Mouse (Mus musculus): ENCODE measurements around the gene Rbm28.
"Not testable (repeated sequence)": the region's sequence is repeated elsewhere in the genome, so short reads cannot be mapped to it uniquely, and the experiment has no call there.

The Rbm28 gene

DNA sequence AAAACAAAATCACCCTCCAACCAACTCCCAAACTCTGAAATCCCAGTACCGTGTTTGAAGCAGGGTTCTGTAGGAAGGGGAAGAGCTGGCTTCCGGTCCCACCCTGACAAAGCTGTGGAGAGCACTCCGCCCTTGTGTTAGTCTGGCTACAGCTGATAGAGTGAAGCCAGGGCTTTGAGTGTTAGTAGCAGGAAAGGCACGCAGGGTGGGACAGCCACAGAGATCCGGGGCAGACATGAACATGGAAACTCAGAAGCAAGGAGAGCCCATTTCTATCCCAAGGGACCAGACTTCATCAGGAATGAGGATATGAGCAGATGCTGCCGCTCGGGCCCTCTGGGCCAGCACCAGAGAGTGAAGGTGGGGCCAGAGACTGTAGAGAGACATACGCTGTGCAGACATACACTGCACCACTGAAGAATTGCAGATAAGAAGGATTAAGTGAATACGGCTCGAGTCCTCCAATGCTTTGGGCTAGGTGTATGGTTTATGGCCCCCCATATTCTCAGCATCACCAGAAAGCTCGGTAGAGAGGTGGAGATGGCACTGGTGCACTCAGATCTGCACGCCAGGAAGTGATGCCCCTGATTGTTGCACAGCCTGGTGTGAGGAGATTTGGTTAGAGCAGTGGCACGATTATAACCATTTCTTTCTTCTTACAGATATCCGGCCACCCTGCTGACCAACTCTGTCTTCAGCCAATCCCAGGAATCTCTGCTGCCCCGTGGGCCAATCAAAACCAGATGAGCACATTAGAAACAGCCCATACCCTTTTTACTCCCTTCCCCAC lies 29.4 kb upstream of the Rbm28 start:
- peak; percentile 1 for DNase-seq

- peak; percentile 0 for DNase-seq
Observed at GRCm38 (mm10) chr6:29187936-29188335, 23.1 kb upstream of the Rbm28 start.

DNA sequence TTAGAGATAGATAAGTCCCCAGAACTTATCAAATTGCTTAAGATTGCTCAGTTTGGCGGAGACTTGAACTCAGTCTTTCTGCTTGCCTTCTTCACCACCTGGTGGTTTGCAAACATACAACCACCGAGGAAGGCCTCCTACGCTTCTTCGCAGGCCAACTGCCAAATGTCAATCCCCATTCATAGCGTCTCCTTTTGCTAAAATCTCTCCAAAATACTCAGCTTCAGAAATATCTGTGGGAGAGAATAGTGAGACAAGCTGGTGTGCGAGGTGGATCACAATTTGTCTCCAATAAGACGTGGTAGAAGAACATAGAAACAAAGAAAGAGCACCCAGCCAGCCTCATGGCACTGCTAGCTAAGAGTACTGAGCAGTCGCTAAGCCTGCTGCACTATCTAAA lies 15.0 kb upstream of the Rbm28 start:
- DNase-seq, result peak; percentile 53

GRCm38 (mm10) chr6:29178888-29179658 lies 14.3 kb upstream of the Rbm28 start, which contains the start of gene Prrt4:
Prrt4 (minus strand) TSS chr6:29179584.
- DNase-seq, result peak; percentile 80

- no peak for DNase-seq
Observed at GRCm38 (mm10) chr6:29177901-29178879, 13.4 kb upstream of the Rbm28 start.

- peak; percentile 2 for DNase-seq
Observed at GRCm38 (mm10) chr6:29175113-29175512, 10.3 kb upstream of the Rbm28 start.

DNA sequence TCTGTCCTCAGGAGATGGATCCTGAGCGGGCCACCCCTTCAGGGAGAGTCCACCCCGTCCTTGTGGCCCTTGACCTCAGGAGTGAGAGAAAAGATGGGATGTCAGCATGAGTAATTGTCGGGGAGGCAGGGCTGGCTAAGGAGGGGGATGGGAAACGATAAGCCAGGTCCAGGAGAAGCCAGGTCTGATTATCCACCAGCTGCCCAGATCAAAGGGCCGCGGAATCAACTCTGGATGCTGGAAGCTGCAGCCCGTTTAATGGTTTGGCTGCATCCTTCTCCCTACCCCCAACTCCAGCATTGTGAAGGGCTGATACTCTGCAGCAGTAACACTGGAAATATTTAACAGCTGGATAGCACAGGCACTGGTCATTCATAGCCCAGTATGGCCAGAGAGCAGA lies 9.6 kb upstream of the Rbm28 start:
- peak; percentile 1 for DNase-seq

DNA sequence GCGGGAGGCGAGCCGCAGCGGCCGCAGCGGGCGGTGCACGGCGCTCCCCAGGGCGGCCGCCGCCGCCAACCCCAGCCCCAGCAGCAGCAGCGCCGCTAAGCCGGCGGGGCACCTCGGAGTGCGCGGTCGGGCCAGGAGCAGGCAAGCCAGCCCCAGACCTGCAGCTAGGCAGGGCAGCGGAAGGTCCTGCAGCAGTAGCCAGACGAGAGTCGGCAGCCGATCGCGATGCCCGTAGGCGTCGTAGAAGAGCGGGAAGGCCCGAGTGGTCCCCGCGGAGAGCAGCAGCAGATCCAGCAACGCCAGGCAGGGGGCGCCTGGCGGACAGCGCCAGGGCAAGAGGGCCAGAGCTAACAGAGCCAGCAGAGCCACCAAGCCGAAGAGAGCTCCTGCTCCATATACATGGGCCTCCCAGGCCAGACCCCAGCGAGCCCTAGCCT lies 6.2 kb upstream of the Rbm28 start:
- DNase-seq, result peak; percentile 77

DNA sequence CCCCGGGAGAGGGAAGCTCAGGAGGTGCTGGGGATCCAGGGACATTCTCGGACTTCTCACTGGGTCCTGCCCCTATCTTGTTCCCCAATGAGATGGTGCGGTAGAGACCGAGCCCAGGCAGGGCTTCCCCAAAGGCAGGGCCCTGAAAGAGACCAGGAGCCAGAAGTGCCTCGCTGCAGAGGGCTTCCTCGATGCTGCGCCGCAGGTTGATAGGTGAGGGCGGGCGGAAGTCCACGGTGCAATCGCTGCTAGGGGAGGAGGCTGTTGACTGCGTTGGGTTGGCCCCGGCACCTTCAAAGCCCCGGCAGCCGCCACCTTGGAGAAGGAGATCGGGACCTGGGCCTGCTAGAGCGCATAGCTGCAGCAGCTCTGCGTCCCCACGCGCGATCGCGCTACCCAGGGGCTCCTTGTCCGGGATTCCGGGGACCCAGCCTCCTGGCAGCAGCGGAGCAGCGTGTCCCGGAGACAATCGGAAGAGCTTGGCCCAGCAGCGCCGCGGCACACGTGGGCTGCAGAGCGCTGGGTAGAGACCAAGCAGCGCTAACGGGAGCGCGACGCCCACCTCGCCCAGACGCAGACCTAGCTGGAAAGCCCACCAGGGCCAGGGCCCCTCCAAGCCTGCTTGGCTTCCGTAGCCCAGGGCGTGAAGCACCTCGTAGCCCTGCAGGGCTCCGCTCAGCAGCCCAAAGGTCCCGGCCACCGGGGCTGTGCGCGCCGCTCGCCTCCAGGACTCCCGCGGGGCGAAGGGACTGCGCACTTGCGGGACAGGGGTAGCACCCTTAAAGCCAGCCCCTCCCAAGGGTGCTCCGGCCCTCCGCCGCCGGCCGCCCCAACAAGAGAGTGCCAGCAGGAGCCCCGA lies 5.5 kb upstream of the Rbm28 start:
- DNase-seq, result peak; percentile 34

DNA sequence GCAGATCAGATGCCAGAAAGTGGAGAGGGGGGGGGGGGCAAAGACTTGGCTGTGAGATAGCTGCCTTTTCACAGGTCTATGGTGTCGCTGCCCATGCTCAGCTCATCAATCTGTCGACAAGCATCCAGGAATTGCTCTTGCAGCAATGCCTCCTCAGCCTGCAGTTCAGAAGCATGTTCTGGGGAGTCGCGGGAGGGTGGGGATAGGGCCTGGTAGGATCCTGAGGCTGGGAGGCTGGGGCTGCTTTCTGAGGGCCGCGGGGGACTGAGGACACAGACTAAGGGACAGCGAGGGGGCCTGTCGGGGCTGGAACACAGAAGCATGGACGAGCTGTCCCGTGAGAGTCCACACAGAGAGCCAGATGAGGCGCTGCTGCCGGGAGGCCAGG lies 4.9 kb upstream of the Rbm28 start:
- peak; percentile 3 for DNase-seq

DNA sequence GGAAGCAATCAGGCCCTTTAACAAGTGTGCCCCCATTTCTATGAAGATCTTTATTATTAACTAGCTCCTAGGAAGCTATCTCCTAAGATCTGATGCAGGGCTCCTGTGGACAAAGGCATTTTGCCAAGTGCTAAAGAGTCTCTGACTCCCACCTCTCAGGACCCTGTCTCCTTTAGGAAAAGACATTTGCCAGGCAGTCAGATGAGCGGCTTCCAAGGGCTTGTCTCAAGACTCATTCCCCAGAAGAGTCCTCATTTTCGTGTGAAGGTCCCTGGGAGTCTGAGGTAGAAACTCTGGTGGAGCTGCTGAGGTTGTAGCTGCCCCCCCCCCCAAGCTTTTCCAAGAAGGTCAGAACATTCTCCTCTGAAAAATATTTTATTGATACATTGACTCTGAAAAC lies 4.1 kb upstream of the Rbm28 start:
- peak; percentile 2 for DNase-seq

DNA sequence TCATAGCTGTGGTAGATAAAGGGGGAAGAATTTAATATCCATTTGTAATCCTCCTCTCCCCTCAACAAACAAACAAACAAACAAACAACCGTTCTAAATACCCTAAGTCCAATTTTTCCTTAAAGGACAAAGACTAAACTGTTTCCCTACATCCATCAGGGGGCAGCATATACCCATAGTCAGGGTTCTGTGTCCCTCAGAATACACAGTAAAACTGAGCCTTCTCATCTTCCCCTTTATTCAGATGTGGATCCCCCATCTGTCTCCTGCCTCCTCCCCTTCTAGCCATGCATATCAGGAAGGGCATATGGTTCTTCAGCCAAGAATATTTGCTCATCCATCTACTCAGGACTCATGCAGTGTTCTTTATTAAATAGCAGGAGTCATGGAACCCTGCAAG lies 1.4 kb upstream of the Rbm28 start:
- DNase-seq, result no peak

GRCm38 (mm10) chr6:29161291-29161690 lies 3.5 kb downstream of the Rbm28 start:
- not testable (repeated sequence) for DNase-seq

- DNase-seq, result no peak
Observed at GRCm38 (mm10) chr6:29160786-29161185, 4.0 kb downstream of the Rbm28 start.

DNA sequence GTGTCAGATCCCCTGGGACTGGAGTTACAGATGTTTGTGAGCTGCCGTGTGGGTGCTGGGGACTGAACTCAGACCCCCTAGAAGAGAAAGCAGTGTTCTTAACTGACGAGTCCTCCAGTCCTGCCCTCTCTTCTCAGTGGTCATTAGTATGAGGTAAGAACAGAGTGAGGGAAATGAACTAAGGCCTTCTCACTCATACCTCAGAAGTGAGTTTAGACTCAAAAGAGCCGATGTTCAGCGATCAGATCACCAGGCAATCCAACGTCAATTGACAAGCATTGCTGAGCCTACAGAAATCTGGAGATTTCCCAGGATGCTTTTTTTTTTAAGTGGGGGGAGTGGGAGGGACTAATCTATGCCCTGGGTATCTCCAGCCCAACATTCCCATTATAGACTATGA lies 8.5 kb downstream of the Rbm28 start:
- DNase-seq, result no peak

DNA sequence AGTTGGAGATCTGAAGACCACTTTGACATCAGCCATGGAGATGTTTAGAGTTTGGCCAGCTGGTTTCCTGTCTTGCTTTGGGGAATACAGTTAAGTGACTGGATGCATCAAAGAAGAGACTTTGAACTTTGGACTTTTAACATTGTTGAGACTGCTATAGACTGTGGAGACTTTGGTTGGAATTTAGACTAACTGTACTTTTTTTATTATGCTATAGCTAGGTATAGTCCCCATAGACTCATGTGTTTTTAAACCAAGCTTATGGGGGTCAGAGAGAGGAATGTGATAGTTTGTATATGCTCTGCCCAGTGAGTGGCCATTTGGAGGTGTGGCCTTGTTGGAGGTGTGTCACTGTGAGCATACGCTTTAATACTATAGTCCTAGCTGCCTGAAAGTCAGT lies 14.8 kb downstream of the Rbm28 start:
- DNase-seq, result no peak

DNA sequence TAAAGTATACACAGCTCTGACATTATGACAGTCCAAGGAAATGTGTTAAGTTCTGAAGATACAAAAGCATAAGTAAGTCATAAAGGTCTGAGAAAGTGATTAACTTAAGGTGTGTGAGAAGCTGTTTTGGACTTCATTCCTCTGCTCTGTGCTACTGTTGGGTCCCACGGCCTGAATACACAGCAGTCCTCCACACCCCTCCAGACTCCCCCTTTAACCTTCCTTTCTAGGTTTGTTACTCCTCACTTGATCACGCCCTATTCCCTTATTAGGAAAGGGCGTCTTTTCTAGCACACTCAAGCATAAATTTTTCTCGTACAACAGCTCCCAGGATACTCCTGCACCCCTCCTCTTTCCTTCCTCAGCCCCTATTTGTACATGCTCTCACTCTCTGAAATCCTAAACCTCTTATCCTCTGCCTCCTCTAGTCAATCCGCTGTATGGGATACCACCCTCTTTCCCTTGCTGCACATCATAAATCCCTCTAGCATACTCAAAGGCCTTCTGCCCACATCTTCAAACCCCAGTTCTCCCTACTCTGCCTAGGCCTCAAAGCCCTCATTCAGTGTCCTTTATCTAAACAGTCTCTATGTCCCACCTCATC lies 17.3 kb downstream of the Rbm28 start:
- DNase-seq, result no peak

GRCm38 (mm10) chr6:29146641-29147040 lies 18.2 kb downstream of the Rbm28 start:
- DNase-seq, result no peak

GRCm38 (mm10) chr6:29145456-29146307 lies 19.1 kb downstream of the Rbm28 start:
- peak; percentile 23 for DNase-seq

DNA sequence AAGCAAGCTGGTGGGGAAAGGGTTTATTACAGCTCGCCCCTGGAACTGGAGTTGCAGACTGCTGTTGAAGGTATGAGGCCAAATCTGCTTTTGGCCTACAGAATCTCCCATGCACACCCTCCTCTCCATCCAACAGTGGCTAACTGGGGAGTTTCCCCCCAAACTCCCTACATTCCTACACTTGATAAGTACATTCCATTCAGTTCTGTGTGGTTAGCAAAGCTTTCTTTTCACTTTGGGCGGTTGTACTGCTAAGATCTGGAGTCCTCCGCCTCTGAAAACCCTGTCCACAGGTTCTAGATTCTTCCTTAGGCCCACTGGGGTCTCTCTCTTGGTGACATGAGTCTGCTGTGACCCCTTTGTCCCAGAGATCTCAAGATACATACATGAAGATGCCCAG lies 19.8 kb downstream of the Rbm28 start:
- no peak for DNase-seq

GRCm38 (mm10) chr6:29143608-29144007 lies 21.2 kb downstream of the Rbm28 start:
- DNase-seq, result peak; percentile 56

Data from right cerebral cortex, postnatal 25 days (tissue).